Mouse (Mus musculus) retina, adult 2 months (tissue): ENCODE data around the gene B4galnt4.
A peak's percentile ranks its signal among the peaks of the same experiment; 100 is the strongest.

Source experiments
- DNase-seq: peaks from one replicate; pipeline ENCODE4 v3.0.0-alpha.2; 2012; ENCODE audit warnings: low read depth, low spot score

The B4galnt4 gene

GRCm38 (mm10) chr7:141041661-141042060 lies 19.2 kb upstream of the B4galnt4 start:
- DNase-seq = no peak

- no peak for DNase-seq
Observed at GRCm38 (mm10) chr7:141042539-141042938, 18.4 kb upstream of the B4galnt4 start.

GRCm38 (mm10) chr7:141046931-141047580 lies 13.8 kb upstream of the B4galnt4 start:
- DNase-seq = no peak

GRCm38 (mm10) chr7:141047581-141048225 lies 13.2 kb upstream of the B4galnt4 start:
- no peak for DNase-seq

- peak; percentile 65 for DNase-seq
Observed at GRCm38 (mm10) chr7:141048226-141049218, 12.4 kb upstream of the B4galnt4 start.

GRCm38 (mm10) chr7:141049326-141049725 lies 11.6 kb upstream of the B4galnt4 start:
- no peak for DNase-seq

GRCm38 (mm10) chr7:141051060-141051685 lies 9.7 kb upstream of the B4galnt4 start:
- DNase-seq = no peak

GRCm38 (mm10) chr7:141052016-141052415 lies 8.9 kb upstream of the B4galnt4 start:
- no peak for DNase-seq

- no peak for DNase-seq
Observed at GRCm38 (mm10) chr7:141052421-141052820, 8.5 kb upstream of the B4galnt4 start.

- no peak for DNase-seq
Observed at GRCm38 (mm10) chr7:141055785-141056184, 5.1 kb upstream of the B4galnt4 start.

GRCm38 (mm10) chr7:141056976-141057375 lies 3.9 kb upstream of the B4galnt4 start:
- DNase-seq = no peak

GRCm38 (mm10) chr7:141057541-141057940 lies 3.4 kb upstream of the B4galnt4 start:
- no peak for DNase-seq

- DNase-seq = no peak
Observed at GRCm38 (mm10) chr7:141058601-141059341, 2.1 kb upstream of the B4galnt4 start.

GRCm38 (mm10) chr7:141059929-141060328 lies 975 bp upstream of the B4galnt4 start:
- DNase-seq = no peak

GRCm38 (mm10) chr7:141061269-141061692 lies 377 bp downstream of the B4galnt4 start:
- no peak for DNase-seq

- no peak for DNase-seq
Observed at GRCm38 (mm10) chr7:141062525-141062924, 1.6 kb downstream of the B4galnt4 start.

- no peak for DNase-seq
Observed at GRCm38 (mm10) chr7:141063353-141063752, 2.4 kb downstream of the B4galnt4 start.

GRCm38 (mm10) chr7:141064175-141064574 lies 3.3 kb downstream of the B4galnt4 start:
- DNase-seq = no peak

GRCm38 (mm10) chr7:141064576-141064975 lies 3.7 kb downstream of the B4galnt4 start:
- no peak for DNase-seq

- no peak for DNase-seq
Observed at GRCm38 (mm10) chr7:141068351-141068750, 7.4 kb downstream of the B4galnt4 start.
